Mouse (Mus musculus) spleen, postnatal 10 days (tissue): ENCODE data around the gene Slc6a11.

Source experiments
- DNase-seq, 2 experiments: peaks; one replicate each; pipeline ENCODE4 v3.0.0; 2021 to 2022; ENCODE audit warnings: low spot score in 2 of 2

The Slc6a11 gene

GRCm38 (mm10) chr6:114131122-114131872 lies at the start of gene Slc6a11:
Slc6a11 (plus strand) TSS chr6:114131241.
- DNase-seq: no peak

GRCm38 (mm10) chr6:114087106-114087505 lies 43.9 kb upstream of the Slc6a11 start:
- peak in 1 of 2 experiments; percentile 27 for DNase-seq

GRCm38 (mm10) chr6:114089626-114090025 lies 41.4 kb upstream of the Slc6a11 start:
- DNase-seq: peak; percentile 28 to 67

GRCm38 (mm10) chr6:114092216-114092615 lies 38.8 kb upstream of the Slc6a11 start:
- DNase-seq: no peak

GRCm38 (mm10) chr6:114094251-114094650 lies 36.8 kb upstream of the Slc6a11 start:
- no peak for DNase-seq

- no peak for DNase-seq
Observed at GRCm38 (mm10) chr6:114096574-114096973, 34.5 kb upstream of the Slc6a11 start.

- no peak for DNase-seq
Observed at GRCm38 (mm10) chr6:114101923-114102322, 29.1 kb upstream of the Slc6a11 start.

- no peak for DNase-seq
Observed at GRCm38 (mm10) chr6:114119507-114119906, 11.5 kb upstream of the Slc6a11 start.

GRCm38 (mm10) chr6:114125530-114125929 lies 5.5 kb upstream of the Slc6a11 start:
- DNase-seq: no peak

GRCm38 (mm10) chr6:114132472-114132871 lies 1.4 kb downstream of the Slc6a11 start:
- DNase-seq: no peak

- DNase-seq: no peak
Observed at GRCm38 (mm10) chr6:114132916-114133315, 1.9 kb downstream of the Slc6a11 start.

- DNase-seq: no peak
Observed at GRCm38 (mm10) chr6:114138970-114139369, 7.9 kb downstream of the Slc6a11 start.

GRCm38 (mm10) chr6:114141481-114141880 lies 10.4 kb downstream of the Slc6a11 start:
- no peak for DNase-seq

- no peak for DNase-seq
Observed at GRCm38 (mm10) chr6:114142480-114142879, 11.4 kb downstream of the Slc6a11 start.

GRCm38 (mm10) chr6:114143544-114143943 lies 12.5 kb downstream of the Slc6a11 start:
- DNase-seq: no peak

GRCm38 (mm10) chr6:114144447-114145105 lies 13.5 kb downstream of the Slc6a11 start:
- DNase-seq: peak in 1 of 2 experiments; percentile 7

GRCm38 (mm10) chr6:114145650-114146329 lies 14.7 kb downstream of the Slc6a11 start:
- peak; percentile 8 to 31 for DNase-seq

- no peak for DNase-seq
Observed at GRCm38 (mm10) chr6:114155720-114156119, 24.7 kb downstream of the Slc6a11 start.

- DNase-seq: no peak
Observed at GRCm38 (mm10) chr6:114158811-114159210, 27.8 kb downstream of the Slc6a11 start.

- no peak for DNase-seq
Observed at GRCm38 (mm10) chr6:114160732-114161131, 29.7 kb downstream of the Slc6a11 start.

- DNase-seq: no peak
Observed at GRCm38 (mm10) chr6:114174052-114174397, 43.0 kb downstream of the Slc6a11 start.

GRCm38 (mm10) chr6:114174398-114175140 lies 43.5 kb downstream of the Slc6a11 start:
- no peak for DNase-seq
